Mouse (Mus musculus) hindbrain, embryonic 16.5 days (tissue): ENCODE measurements around the gene Fanci. TPM values are rescaled to one million over a fixed set of nuclear protein-coding genes. Genes with fewer than 3 reads are reported as not detected.

Experiments
- ATAC-seq: fragments of 200-750 bp; cut with Nextera tagmentation; 2 replicates; pipeline ENCODE4 v1.8.0; 2017; ENCODE audit warnings: moderate TSS enrichment, moderate library complexity
- H3K27ac ChIP-seq: fragments of 300-500 bp; sonication (generic); 2 replicates; pipeline ENCODE4 v1.5.1; 2014; ENCODE audit warnings: low read depth, mild to moderate bottlenecking, control low read depth, low read length, moderate library complexity
- H3K27me3 ChIP-seq: fragments of 300-500 bp; sonication (generic); replicated peaks from 2 replicates; pipeline ENCODE4 v1.6.1; 2014; ENCODE audit warnings: low read length; ENCODE audit not compliant: control insufficient read depth, insufficient read depth
- H3K36me3 ChIP-seq: fragments of 300-500 bp; sonication (generic); 2 replicates; pipeline ENCODE4 v1.6.1; 2014; ENCODE audit warnings: mild to moderate bottlenecking, low read length, moderate library complexity, mixed read lengths; ENCODE audit not compliant: control insufficient read depth, insufficient read depth
- H3K4me1 ChIP-seq: fragments of 300-500 bp; sonication (generic); 2 replicates; pipeline ENCODE4 v1.6.1; 2014; ENCODE audit warnings: low read depth, low read length; ENCODE audit not compliant: control insufficient read depth, insufficient read depth
- H3K4me2 ChIP-seq: fragments of 300-500 bp; sonication (generic); 2 replicates; pipeline ENCODE4 v1.6.1; 2014; ENCODE audit warnings: mild to moderate bottlenecking, low read length, control low read depth, moderate library complexity
- H3K4me3 ChIP-seq: fragments of 300-500 bp; sonication (generic); 2 replicates; pipeline ENCODE4 v1.5.1; 2014; ENCODE audit warnings: mild to moderate bottlenecking, low read length, control low read depth, moderate library complexity
- H3K9ac ChIP-seq: fragments of 300-500 bp; sonication (generic); 2 replicates; pipeline ENCODE4 v1.6.1; 2014; ENCODE audit warnings: low read depth, mild to moderate bottlenecking, control low read depth, low read length, moderate library complexity
- H3K9me3 ChIP-seq: fragments of 300-500 bp; sonication (generic); 2 replicates; pipeline ENCODE4 v1.6.1; 2014; ENCODE audit warnings: mild to moderate bottlenecking, low read length, moderate library complexity; ENCODE audit not compliant: control insufficient read depth
- WGBS: fragments of 180-500 bp; shearing (Covaris S2); extraction: QIAGEN DNeasy Blood & Tissue Kit; methylation state at CpG from one replicate; pipeline ENCODE4 v1.1.7; 2014; 5-methylcytosine and 5-hydroxymethylcytosine counted together
- polyA plus RNA-seq: library from polyadenylated mRNA; unstranded; fragments of >200 nt; fragmentation: Nextera tagmentation; extraction: Ambion mirVana; gene quantifications from 2 replicates; pipeline ENCODE4 v1.2.1, GENCODE M21; 2015

The Fanci gene
- polyA plus RNA-seq, 1 experiment from 2014 or later, result 2.4 TPM

DNA sequence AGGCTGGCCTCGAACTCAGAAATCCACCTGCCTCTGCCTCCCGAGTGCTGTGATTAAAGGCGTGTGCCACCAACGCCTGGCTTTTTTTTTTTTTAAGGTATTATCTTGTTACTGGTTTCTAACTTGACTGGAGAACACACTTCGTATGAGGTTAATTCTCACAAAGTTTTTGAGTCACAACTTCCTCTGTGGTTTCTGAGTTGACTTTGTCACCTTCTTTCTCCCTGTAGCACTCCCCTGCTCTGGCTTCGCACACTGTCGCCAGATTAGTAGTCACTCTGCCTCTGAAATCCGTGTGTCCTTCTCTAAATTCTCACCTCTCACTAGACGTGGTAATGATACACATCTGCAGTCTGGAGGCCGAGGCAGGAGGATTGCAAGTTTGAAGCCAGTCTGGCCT lies 31.1 kb downstream of the Fanci start:
- 94% methylated on average over 10 of the region's 10 CpGs for WGBS
- Histone ChIP-seq H3K27ac (no peak overlapping the region), H3K9ac (no peak overlapping the region), H3K27me3 (no peaks in the 10 kb centered on the region), H3K4me1 (no peaks in the 10 kb centered on the region), H3K9me3 (no peaks in the 10 kb centered on the region), H3K36me3 (no peaks in the 10 kb centered on the region), H3K4me3 (no peak overlapping the region), H3K4me2 (no peak overlapping the region)
- no peak for ATAC-seq

DNA sequence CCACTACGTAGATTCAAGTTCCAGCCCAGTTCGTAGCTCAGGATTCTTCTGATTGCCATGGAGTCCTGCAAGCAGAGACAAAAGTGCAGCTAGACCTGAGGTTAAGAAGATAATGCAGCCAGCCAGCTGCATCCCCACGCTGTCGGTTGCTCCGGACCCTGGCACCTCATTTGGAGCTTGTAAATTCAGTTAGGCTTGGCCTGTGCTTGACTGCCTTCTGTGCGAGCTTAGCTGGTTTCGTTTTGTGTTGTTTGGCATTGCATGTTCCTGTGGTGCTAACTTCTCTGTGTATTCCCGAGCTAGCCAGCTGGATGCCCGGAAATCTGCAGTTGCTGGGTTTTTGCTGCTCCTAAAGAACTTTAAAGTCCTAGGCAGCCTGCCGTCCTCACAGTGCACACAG lies 34.1 kb downstream of the Fanci start:
- WGBS, result 65% methylated on average over 10 of the region's 10 CpGs
- peak; percentile 56; the same call in 1 of the 2 replicates for ATAC-seq
- Histone ChIP-seq H3K36me3 (no peaks in the 10 kb centered on the region), H3K4me1 (no peaks in the 10 kb centered on the region), H3K9ac (no peak overlapping the region), H3K27me3 (no peaks in the 10 kb centered on the region), H3K27ac (no peak overlapping the region), H3K4me3 (no peak overlapping the region), H3K4me2 (peak overlapping the region; percentile 0; the same call in 1 of the 2 replicates), H3K9me3 (no peaks in the 10 kb centered on the region)

DNA sequence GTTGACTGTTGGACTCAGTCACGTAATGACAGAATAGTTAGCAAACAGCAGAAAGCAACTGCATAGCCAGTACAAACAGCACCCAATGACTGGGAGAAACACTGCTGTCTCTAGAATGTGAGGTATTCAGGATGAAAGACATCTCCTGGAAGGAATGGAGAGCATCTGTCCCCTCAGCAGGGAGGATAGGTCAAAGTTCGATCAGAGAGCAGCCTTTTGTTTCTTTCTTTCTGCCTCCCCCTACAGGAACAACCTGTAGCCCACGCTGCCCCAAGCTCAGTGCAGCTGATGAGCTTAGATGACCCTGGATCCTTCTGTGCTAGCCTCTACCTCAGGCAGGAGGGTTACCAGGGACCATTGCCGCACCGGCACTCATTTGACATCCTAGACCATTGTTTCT lies 36.5 kb downstream of the Fanci start:
- Histone ChIP-seq H3K4me1 (no peaks in the 10 kb centered on the region), H3K27ac (no peak overlapping the region), H3K9ac (no peak overlapping the region), H3K27me3 (no peaks in the 10 kb centered on the region), H3K36me3 (no peaks in the 10 kb centered on the region), H3K9me3 (no peaks in the 10 kb centered on the region), H3K4me2 (no peak overlapping the region), H3K4me3 (no peak overlapping the region)
- no peak for ATAC-seq
- WGBS, result 50% methylated on average over 5 of the region's 5 CpGs

DNA sequence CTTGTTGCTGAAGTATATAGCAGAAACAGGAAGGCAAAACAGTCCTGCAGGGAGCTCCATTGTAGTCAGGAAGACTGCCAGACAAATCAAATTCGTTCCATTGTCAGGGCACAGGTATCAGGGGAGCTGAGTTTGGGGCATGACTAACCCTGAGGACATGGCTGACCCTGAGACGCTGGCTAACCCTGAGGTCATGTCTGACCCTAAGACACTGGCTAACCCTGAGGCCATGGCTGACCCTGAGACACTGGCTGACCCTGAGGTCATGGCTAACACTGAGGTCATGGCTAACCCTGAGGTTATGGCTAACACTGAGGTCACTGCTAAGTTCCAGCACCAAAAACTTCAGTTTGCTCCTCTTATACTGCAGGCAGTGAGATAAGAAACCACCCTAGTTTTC lies 48.3 kb downstream of the Fanci start:
- Histone ChIP-seq H3K4me2 (no peak overlapping the region), H3K9me3 (no peaks in the 10 kb centered on the region), H3K36me3 (no peaks in the 10 kb centered on the region), H3K4me1 (no peaks in the 10 kb centered on the region), H3K4me3 (no peak overlapping the region), H3K27me3 (no peaks in the 10 kb centered on the region), H3K27ac (no peak overlapping the region), H3K9ac (no peak overlapping the region)
- 70% methylated on average over 2 of the region's 2 CpGs for WGBS
- ATAC-seq, result no peak

DNA sequence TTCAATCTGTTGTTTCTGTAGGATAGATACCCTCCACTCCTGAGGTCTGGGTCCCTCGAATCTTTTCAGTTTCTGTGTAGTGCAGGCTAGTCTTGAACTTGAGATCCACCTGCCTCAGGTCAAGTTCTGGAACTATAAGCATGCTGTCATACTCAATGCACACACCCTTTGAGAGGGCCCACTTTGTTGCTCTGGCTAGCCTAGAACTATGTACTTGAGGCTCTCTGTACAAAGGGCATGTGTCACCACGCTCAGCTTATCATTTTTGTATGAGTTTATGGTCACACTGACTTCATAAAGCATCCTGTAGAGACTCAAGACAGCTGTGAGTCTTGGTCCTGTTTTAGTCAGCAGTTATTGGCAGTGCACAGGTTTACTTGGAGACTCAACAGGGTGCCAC lies 55.3 kb downstream of the Fanci start:
- Histone ChIP-seq H3K9ac (no peak overlapping the region), H3K4me3 (no peak overlapping the region), H3K36me3 (peaks cover 11% of the 10 kb centered on the region; the same call in 1 of the 2 replicates), H3K27ac (no peak overlapping the region), H3K27me3 (no peaks in the 10 kb centered on the region), H3K4me2 (no peak overlapping the region), H3K9me3 (no peaks in the 10 kb centered on the region), H3K4me1 (no peaks in the 10 kb centered on the region)
- 95% methylated on average over 2 of the region's 2 CpGs for WGBS
- ATAC-seq, result no peak

DNA sequence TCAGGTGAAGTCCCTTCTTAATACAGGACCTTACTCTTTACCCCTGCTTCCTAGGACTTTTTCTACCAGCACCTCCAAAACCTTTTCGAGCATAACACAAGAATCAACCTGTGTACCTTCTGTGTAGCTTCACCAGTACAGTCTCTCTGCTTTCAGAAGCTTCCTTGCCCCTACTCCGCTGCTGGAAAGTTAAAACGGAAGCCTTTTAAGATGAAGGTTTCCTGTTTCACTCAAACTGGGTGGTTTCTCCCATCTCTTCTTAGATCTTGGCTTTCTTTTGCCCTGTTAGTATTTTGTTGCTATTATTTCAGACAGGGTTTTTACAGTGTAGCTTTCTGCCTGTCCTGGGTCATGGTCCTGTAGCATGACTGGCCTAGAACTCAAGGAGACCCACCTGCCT lies 55.8 kb downstream of the Fanci start:
- H3K4me2 ChIP-seq, result no peak overlapping the region
- peaks cover 12% of the 10 kb centered on the region; the same call in 1 of the 2 replicates for H3K36me3 ChIP-seq
- no peaks in the 10 kb centered on the region for H3K4me1 ChIP-seq
- H3K4me3 ChIP-seq, result no peak overlapping the region
- 95% methylated on average over 3 of the region's 3 CpGs for WGBS
- no peak overlapping the region for H3K9ac ChIP-seq
- no peak for ATAC-seq
- H3K9me3 ChIP-seq, result no peaks in the 10 kb centered on the region
- H3K27me3 ChIP-seq, result no peaks in the 10 kb centered on the region
- H3K27ac ChIP-seq, result no peak overlapping the region

DNA sequence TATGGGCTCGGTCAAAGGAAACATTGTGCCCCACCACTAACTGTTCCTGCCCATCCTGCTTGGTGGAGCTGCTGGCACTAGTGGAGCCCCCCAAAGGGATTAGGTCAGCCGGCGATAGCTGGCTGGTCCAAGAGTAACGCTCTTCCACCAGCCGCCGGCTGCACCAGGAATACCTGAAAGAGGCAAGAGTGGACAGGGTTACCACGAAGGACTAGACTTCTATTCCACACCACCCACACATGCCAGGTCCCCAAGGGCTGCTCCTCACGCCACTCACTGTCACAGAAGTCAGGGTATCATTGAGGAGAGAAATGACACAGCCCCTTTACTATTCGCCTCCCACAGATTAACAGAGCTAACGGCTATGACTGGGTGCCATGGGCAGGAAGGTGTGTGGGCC lies 70.0 kb downstream of the Fanci start:
- no peak overlapping the region for H3K4me2 ChIP-seq
- H3K27ac ChIP-seq, result no peak overlapping the region
- peaks cover 38% of the 10 kb centered on the region for H3K36me3 ChIP-seq
- H3K4me3 ChIP-seq, result no peak overlapping the region
- no peak for ATAC-seq
- H3K27me3 ChIP-seq, result no peaks in the 10 kb centered on the region
- H3K4me1 ChIP-seq, result peaks cover 18% of the 10 kb centered on the region
- 90% methylated on average over 10 of the region's 10 CpGs for WGBS
- H3K9ac ChIP-seq, result no peak overlapping the region
- no peaks in the 10 kb centered on the region for H3K9me3 ChIP-seq

DNA sequence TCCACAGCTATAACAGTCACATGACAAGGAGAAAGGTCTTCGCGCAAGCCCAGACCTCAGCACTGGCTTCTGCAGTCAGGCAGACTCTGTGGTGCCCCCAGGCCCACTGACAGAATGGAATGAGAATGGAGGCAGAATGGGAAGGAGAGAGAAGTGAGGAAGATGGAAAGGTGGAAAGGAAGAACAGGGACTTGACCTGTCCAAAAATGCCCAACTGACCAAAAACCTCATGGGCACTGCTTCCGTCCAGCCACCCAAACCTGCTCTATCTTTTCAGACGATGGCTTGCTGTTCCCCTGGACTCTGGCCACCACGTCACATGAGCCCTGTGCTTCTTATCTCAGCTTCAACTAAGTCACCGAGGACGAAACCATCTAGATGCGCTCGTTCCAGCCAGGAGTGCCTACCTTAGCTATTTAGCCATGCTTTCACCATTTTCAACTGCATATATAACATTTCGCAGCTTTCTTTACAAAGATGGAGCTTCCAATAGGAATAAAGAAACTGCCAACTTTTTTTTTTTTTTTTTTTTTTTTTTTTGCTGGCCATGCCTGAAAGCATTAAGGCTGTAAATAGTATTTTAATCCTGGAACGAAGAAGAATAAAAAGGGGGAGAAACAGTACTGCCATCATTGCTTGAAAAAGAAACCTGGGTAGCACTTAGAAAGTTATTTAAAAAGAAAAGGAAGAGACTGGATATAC lies 71.8 kb downstream of the Fanci start:
- 90% methylated on average over 11 of the region's 11 CpGs for WGBS
- Histone ChIP-seq H3K4me3 (no peak overlapping the region; the same call in 1 of the 2 replicates), H3K27me3 (no peaks in the 10 kb centered on the region), H3K36me3 (peaks cover 28% of the 10 kb centered on the region), H3K4me1 (peaks cover 23% of the 10 kb centered on the region), H3K9me3 (no peaks in the 10 kb centered on the region), H3K27ac (no peak overlapping the region), H3K4me2 (no peak overlapping the region; the same call in 1 of the 2 replicates), H3K9ac (no peak overlapping the region)
- ATAC-seq, result no peak

DNA sequence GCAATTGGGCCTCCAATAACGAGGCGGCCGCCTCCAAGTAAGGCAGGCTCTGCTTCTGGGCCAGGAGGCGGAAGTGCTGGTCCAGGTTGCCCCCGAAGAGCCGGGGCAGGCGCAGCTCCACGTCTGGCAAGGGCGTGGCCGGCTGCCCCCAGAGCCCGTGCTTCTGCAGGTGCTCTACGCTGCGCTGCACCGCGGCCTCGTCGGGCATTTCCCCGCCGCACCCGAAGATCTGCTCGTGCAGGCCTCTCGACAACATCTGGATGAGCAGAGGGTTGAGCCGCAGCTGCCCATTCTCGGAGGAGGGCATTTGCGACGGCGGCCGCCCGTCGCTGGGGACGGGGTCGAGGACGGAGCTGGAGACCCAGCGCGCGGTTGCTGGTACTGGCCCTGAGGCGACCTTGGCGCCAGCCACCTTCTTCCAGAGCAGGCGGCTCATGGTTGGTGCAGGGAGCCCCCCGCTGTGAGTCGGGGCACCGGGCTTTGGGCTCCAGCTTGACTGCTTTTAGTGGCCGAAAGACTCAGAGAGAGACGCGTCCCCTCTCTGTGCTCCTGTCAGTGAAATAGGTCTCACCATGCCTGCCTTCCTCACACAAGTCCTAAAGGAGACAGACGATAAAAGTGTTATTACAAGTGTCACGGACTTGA lies 73.2 kb downstream of the Fanci start:
- 5% methylated on average over 47 of the region's 47 CpGs for WGBS
- Histone ChIP-seq H3K4me1 (peaks cover 23% of the 10 kb centered on the region), H3K27ac (peak overlapping the region; percentile 17; the same call in 1 of the 2 replicates), H3K9me3 (no peaks in the 10 kb centered on the region), H3K9ac (peak overlapping the region; percentile 90), H3K27me3 (no peaks in the 10 kb centered on the region), H3K4me2 (peak overlapping the region; percentile 97), H3K36me3 (peaks cover 14% of the 10 kb centered on the region), H3K4me3 (peak overlapping the region; percentile 95)
- no peak for ATAC-seq
